Mouse (Mus musculus) c-Kit-positive CD71-negative TER-119-negative erythroid progenitor cells, embryonic 14.5 days (primary cell): ENCODE measurements around the gene Islr.
"Not testable (repeated sequence)": the region's sequence is repeated elsewhere in the genome, so short reads cannot be mapped to it uniquely, and the experiment has no call there.

ENCODE experiments used
- DNase-seq: peaks from one replicate; pipeline ENCODE4 v3.0.0-alpha.2; 2013; ENCODE audit warnings: low read depth

Gene Islr

DNA sequence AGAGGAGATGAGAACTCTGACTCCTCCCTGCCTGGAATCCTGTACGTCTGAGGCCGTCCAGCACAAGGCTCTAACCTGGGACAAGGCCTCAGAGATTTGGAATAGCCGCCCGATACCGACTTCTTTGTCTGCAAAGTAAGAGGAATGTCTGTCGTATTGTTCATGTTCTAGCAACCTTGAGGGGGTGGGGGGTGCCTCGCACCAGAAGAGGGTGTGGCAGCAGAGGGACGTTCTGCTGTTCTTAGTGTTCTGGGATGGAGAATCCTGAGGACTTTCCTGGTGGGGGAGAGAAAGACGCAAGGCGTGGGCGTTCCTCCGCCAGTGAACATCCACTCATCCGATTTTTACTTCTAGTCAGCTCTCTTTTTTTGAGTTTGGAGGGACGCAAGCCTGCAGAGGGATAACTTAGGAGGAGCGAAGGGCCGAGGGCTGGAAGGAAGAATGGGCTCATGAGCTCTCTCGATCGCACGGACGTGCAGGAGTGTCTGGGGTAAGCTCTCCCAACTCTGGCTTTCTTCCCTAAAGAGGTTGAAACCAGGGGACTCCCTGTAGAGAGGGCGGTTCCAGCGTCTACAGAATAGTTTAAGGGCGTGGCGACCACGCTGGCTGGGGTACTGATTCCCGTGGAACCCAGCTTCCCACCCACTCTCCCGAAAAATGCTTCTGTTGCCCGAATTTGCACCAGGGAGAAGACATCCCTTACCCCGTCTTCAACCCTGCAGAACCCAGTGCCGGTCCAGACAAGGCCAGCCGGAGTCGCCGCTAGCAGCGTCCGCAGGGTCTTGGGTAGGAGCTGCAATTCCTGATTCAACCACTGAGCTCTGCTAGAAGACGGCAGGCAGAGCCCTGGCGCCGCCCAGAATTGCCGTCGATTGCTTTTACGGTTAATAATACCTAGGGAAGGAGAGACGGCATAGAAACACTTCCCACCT, at the start of gene Islr, which contains the start of gene Islr2:
Gene Islr (minus strand): TSS at position 791 of the 932 bp plus-strand sequence.
Gene Islr2 (minus strand): TSS at position 804 of the 932 bp plus-strand sequence.
- peak; percentile 56 for DNase-seq

DNA sequence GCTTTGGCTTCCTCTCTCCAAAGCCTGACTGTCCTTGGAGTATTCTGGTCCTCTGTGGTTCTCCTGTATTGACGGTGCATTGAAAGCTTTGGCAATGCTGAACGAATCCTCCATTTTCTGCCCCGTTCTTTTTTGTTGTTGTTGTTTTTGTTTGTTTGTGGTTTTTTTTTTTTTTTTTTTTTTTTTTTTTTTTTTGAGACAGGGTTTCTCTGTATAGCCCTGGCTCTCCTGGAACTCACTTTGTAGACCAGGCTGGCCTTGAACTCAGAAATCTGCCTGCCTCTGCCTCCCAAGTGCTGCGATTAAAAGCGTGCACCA, 49.7 kb upstream of the Islr start:
- not testable (repeated sequence) for DNase-seq

DNA sequence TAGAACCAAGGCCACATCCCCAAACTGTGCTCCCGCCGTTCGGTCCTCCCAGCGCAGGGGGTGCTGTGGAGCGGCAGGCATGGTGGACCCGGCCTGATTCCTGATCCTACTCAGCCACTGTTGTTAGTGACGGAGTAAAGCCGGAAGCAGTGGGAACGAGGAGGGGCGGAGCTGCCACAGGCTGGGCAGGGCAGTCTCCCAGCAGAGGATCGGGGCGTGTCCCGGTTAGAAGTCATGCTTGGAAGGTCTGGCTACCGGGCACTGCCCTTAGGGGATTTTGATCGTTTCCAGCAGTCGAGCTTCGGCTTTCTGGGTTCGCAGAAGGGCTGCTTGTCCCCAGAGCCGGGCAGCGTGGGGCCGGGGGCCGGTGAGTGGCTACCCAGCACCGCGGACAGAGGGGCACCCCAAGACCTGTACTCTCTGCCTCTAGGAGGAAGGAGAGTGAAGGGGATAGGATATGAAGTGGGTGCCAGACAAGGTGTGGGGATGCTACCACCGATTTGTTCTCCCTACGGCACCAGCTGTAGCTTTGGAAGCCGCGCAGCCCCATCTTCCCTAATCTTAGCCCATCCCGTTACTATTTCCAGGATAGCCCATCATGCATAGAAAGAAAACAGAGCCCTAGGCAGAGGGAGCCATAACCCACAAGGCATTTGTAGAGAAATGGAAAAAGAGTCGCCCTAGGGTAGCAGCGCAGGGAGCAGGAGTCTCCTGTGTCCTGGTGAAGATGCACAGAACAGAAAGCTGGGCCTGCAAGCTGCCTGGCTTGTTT, 49.1 kb upstream of the Islr start, which contains the start of gene Stoml1:
Gene Stoml1 (plus strand): TSS at position 132 of the 772 bp plus-strand sequence.
- DNase-seq, result peak; percentile 90

DNA sequence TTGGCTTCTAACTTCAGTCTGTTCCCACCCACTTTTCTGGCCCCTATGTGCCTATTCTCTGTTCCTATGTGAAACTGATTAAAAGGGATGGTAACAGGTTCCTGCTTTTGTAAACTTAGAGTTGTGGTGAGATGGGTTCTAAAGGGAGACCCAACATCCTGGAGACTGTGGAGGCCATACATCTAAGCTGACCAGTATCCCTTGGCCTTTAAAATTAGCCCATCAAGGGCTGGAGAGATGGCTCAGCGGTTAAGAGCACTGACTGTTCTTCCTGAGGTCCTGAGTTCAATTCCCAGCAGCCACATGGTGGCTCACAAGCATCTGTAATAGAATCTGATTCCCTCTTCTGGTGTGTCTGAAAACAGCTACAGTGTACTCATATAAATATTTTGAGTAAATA, 46.6 kb upstream of the Islr start:
- DNase-seq, result not testable (repeated sequence)

DNA sequence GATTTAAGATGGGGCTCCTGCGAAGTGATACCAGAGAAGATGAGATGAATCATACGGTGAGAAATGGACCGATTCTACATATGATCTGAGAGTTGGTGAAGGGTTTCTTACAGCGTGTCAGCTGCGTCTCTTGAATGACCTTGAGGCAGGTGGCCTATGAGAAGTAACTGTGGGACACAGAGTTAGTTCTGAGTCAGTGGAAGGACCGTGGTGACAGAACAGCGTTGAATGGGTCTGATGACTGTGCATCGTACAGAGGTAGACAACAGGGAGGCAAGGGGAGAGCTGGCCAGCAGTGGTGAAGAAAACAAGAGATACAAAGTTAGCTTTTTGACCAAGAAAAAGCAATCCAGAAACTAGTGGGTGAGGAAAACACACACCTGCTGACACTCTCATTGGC, 46.2 kb upstream of the Islr start:
- DNase-seq, result no peak

DNA sequence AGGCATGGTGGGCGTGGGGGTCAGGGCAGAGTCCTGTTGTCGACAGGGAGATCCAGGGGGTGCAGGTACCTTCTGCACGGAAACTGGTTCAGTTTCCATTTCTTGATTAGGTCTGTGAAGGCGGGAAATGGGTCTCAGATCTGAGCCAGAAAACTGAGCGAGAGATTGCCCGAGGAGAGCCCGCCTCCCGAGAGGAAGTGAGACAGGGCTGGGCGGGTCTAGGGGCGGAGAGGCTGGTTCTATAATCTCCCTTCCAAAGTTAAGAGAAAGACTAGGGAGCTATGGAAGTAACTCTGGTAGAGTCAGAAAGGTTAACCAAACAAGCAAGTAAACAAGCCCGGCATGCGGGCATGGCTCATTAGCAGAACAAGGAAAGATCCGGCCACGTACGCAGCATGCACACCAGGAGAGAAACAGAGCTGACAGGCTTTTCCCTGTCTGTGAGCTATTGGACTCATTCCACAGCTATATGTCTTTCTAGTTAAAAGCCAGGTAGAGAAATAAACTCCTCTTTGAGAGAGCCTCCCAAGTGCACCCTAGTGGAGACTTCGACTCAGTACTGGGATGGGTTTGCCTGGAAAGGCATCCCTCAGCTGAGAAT, 45.6 kb upstream of the Islr start, which contains the start of gene Pml:
Gene Pml (minus strand): TSS at position 195 of the 601 bp plus-strand sequence.
- no peak for DNase-seq

DNA sequence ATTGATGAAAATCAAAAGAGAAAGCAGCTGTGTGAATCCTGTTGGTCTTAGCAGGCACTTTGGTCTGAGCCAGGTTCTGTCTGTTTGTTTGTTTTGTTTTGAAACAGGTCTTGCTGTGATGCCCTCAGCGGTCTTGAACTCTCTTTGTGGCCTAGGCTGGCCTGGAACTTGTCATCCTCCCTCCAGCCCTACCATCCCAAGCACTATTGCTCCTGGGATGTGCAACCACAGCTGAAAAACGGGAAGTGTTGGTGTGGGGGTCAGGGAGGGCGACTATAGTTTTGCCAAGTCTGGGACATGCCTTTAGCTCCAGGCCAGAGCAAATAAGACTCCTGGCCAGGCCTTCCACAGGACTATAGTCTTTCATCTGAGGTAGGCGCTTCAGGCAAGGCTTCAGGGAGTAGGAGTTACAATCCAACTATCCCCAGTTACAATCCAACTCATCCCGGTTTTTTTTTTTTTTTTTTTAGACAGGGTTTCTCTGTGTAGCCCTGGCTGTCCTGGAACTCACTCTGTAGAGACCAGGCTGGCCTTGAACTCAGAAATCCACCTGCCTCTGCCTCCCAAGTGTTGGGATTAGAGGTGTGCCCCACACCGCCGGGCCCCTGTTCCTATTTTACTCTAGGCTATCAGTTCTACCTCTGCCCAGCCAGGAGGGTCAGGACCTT, 44.8 kb upstream of the Islr start:
- no peak for DNase-seq

DNA sequence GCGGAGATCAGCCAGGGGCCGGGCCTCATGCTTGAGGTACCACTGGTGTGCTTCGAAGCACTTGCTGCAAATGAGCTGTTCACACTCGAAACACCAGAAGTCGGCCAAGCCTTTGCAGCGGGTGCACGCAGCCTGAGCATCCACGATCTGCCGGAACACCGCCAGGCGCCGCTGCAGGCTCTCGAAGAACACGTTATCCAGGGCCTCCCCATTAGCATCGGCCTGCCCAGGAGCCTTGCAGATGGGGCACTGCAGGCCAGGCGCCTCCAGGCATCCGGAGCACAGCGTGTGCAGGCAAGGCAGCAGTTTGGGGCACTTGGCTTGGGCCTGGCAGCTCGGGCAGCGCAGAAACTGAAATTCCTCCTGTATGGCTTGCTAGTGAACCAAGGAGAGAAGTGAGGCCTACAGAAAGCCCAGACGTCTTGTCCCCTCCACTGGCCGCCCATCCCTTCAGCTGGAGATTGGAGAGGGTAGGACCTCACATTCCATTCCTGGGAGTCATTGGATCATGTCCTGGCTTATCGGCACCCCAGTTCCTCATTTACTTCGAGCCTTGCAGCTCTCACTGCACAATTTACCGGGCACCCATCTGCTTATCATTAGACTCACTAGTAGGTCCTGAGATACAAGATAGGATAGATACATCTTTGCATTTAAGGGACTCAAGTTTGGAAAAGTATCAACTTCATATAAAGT, 43.1 kb upstream of the Islr start:
- DNase-seq, result peak; percentile 72

DNA sequence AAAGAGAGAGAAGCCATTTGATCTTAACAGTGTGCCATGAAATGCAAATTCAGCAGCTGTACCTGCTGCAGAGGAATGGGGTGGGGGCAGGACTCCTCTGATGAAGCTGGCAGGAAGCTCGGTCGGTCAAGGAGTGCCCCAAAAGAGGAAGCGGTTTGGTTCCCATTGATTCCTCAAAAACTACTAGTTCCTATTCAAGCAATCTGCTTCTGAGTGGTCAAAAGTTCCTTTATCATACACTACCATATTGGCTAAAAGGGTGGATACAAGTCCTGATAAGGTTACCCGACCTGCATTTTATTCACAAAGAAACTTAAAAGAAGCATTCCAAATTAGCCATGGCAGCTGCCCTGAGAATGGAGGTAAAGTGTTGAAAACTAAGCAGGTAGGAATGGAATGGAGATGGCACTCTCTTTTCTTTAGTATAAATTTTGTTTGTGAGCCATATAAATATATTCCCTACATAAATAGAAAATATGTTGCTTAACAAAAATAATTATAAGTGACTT, 42.0 kb upstream of the Islr start:
- no peak for DNase-seq

DNA sequence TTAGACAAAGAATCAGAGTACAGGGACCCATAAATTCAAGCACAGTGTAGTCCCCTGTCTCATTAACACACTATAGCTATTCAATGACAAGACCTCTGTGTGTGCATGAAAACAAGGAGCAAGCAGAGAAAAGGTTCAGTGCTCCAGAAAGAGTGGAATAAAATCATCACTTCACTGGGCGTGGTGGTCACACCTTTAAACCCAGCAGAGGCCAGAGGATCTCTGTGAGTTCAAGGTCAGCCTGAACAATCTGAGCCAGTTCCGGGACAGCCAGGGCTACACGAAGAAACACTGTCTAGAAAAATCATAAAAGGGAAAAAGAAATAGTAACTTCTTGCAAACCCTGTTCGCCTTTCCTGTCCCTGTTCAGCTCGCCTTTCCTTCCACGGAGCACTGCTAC, 39.6 kb upstream of the Islr start:
- no peak for DNase-seq

DNA sequence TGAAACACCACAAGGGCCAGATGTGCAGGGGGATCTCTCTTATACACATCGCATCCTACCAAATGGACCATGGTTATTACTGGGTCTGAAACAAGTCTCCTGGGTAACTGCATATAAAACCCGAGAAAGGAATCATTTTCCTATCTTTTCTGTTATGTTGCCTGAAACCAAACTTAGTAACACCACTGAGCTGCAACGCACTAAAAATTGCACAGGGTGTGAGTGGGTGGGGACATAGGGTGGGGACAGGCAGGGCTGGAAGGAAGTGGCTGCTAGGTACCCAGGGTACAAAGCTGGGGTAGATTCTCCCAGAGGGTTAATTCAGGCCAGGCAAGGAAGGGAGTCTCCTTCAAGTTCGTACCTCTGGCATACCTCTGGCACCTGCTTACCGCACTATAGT, 38.6 kb upstream of the Islr start:
- DNase-seq, result no peak

DNA sequence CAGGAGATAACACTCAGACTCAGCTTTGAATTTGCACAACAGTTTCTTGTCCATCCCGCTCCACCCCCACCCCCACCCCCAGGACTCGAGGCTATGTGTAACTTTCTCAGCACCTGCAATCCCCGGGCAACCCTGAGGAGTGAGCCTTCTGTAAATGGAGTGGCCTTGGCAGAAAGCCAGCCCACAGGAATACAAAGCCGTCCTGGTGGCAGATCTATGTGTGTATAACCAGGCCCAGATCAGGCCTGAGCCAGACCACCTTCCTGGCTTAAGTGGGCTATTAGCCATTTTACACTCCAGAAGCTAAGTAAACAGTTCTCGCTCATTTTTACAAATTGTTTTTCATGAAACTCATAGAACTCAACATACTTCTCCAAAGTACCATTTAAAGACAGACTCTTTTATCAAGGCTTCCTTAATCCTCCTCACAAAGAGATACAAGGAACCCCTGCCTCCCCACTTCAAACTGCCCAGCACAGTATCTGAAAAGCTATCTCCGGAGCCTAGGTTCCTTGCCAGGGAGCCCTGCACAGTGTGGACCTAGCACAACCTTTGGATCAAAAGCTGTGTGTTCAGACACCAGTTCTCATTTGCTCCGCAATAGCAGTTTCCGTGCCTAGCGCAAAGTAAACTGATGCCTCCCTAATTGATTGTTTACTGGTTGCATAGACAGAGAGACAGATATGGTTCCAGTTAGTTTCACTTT, 37.8 kb upstream of the Islr start:
- DNase-seq, result no peak

DNA sequence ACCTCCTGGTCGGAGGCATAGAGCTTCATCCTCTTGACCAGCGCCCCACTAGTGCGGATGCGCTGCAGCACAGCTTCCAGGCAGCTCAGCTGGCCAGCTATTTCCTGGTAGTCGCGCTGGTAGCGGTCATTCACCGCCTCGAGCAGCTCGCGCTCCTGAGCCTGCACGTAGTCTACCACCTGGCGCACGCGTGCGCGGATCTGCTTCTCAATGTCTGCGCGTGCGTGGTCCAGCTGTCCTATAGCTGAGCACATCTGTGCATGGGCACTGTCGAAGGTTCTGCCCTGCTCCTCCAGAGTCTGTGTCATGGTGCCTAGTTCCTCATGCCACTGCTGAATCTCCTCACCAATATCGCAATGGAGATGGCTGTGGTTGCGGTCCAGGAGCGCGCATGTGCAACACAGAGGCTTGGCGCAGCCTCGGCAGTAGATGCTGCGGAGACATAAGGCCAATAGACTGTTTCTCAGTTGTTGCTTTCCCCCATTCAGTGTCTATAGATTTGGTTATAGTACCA, 30.5 kb upstream of the Islr start:
- no peak for DNase-seq

DNA sequence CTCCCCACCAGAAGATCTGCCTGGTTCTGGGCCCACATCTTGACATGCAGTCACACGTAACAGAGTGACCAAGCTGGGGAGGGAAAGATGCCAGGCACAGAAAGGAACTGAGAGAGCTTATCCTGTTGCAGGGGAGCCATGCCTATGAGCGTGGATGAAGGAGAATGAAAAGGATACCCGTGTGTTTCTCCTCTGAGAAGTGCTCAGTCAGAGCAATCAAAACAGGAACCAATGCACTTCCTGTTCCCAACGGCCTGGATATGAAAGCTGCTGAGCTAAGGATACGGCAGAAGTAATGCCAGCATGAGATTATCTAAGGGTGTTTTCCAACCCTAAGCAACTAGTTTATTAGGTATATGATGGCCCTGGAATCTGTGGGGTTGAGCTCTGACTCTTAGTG, 28.3 kb upstream of the Islr start:
- no peak for DNase-seq

DNA sequence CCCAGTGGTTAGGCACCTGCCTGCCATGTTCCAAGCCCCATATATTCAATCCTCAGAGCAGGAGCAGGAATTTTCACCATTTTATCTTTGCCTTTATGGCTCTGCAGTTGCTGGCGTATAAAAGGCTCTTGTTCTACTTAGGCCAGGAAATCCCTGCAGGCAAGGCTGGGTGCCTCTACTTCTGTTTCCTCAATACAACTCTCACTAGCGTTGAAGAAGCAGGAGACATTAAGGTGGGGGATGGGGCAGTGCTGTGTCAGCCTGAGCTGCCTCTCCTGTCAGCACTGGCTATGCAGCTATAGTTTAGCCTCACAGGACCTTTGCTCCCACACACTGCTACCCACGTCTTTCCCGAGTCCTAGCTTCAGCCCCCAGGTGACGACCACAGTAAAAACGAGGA, 27.6 kb upstream of the Islr start:
- no peak for DNase-seq

DNA sequence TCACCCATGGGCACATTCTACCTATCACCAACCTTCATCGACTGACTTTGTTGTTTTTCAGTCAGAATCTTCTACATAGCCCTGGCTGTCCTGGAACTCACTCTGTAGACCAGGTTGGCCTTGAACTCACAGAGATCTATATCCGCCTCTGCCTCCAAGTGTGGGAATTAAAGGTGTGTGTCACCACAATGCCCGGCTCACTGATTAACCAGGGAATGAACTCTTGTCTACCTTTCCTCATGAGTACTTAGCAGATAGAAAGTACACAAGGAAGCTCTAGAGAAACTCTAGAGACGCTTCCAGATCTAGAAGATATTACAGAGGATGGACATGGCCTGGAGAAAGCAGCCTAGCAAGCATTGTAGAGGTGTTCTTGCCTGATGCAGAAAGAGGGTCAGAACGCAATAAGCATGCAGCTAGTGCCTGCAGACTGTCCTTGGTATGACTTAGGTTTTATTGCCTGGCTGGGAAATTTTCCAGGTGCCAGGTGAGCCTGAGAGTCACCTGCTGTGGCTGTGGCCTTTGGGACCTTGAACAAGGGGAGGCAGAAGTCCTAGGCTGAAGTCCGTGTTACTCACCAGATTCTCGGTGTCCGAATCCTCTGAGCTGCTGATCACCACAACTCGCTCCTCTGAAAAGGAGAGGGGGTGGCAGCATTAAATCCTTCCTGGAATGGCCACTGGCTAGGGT, 24.8 kb upstream of the Islr start:
- DNase-seq, result no peak

DNA sequence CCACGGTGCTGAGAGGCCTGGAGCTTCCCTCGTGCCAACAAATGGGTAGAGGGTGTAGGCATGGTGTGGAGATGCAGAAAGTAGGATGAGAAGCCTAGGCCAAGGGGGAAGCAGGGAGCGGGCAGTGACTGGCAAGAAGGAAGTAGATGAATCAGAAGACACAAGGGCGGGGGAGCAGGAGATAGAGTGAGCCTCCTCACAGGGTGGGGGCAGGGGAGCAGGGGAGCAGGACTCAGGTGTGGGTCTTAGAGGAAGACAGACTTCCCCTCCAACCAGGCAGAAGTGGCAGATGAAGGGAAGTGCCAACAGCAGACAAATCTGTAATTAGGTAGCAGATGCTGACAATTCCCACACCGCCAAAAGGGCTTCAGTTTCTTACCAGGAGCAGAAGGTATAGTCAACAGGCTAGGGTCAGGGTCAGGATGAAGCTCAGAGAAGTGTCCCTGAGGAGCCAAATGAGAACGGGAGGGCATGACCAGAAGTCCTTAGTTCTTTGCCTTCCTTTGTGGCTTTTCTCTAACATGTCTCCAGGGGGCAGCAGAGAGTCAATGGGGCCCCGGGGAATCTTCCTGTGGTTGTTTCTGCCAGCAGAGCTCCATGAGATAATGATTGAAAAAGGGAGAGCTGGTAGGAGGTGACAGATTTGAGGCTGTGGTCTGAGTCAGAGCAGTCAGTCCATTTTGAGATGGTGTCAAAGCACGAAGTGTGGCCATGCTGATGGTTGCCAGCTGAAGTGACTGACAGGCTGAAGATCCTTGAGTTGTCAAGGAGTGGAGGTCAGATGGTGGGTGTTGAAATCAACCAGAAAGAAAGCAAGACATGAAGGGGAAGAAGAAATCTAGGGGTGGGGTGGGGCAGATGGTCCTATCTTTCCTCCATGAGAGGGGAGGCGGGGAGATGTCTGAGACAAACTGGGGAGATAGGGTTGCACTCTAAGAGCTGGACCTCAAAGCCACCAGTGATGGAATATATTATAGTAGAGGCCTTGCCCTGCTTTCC, 22.1 kb upstream of the Islr start:
- peak; percentile 76 for DNase-seq

DNA sequence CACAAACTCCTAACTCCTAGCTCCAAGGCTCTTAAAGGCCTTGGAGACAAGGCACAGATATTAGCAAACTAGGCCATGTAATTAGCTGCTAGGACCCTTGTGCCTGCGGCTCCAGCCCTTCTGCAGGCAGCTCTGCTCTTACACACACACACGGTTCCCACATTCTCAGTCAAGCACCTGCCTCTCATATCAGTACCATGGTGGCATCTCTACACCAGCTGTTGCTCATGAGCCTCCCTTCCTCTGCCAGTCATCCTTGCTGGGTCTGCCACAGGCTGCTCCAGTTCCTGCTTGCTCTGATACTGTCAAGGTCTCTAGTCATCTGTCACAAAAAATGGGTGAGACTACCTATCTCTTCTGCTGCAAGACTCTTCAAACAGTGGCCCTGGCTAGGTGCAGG, 20.2 kb upstream of the Islr start:
- no peak for DNase-seq
